Mouse (Mus musculus): ENCODE data around the gene Tnni3k. TPM values are rescaled to one million over a fixed set of nuclear protein-coding genes. Genes with fewer than 3 reads are reported as not detected.

Tnni3k gene
- total and polyA plus RNA-seq, 3 experiments = 0.07 TPM; not detected in 2

- Histone ChIP-seq H3K79me2 (replicated peaks; ENCODE audit: control insufficient read depth, extremely low read depth, insufficient read depth, poor library complexity, severe bottlenecking) (no peaks in the 10 kb centered on the region), H3K4me2 (ENCODE audit: insufficient read depth, low read depth, poor library complexity, severe bottlenecking) (no peak overlapping the region), H3K27ac (ENCODE audit: insufficient read depth, low read depth) (no peak overlapping the region), H3K4me1 (ENCODE audit: control insufficient read depth in 1 of 2, insufficient read depth in 2 of 2) (peaks cover 0 to 9% of the 10 kb centered on the region in 2 experiments; a peak in 1 of 4 replicates), H3K27me3 (replicated peaks) (no peaks in the 10 kb centered on the region), H3K9ac (ENCODE audit: insufficient read depth, low read depth) (no peak overlapping the region), H3K36me3 (replicated peaks in 1 of 2; ENCODE audit: control insufficient read depth in 1 of 2, insufficient read depth in 1 of 2, low read length in 1 of 2) (no peaks in the 10 kb centered on the region), H3K4me3 (replicated peaks in 1 of 3; ENCODE audit: low read depth in 2 of 3, low read length in 2 of 3, poor library complexity in 1 of 3) (no peak overlapping the region), H3K9me3 (replicated peaks; ENCODE audit: low read length) (no peaks in the 10 kb centered on the region)
- no peak for DNase-seq (ENCODE audit: extremely low read depth)
- in situ Hi-C loops (cut with MboI; ENCODE audit: low pct_ligation_motif_present, low pct_unique_long_range_greater_than_20kb, low sequenced_read_pairs) (no loop called here), dilution Hi-C loops (cut with MboI; ENCODE audit: extremely low pct_ligation_motif_present, extremely low pct_unique_long_range_greater_than_20kb, low sequenced_read_pairs) (no loop called here)
- TF ChIP-seq TCF12 (IDR thresholded peaks at IDR 0.05; ENCODE audit: low read depth, low read length) (no peak), UBTF (IDR thresholded peaks at IDR 0.05; ENCODE audit: low read depth, low read length) (no peak), CHD1 (IDR thresholded peaks at IDR 0.05; ENCODE audit: low read depth, low read length) (no peak), MAZ (IDR thresholded peaks at IDR 0.05; ENCODE audit: low read depth, low read length) (no peak), POLR2A (IDR thresholded peaks at IDR 0.05; ENCODE audit: low read depth, low read length) (no peak), NRF1 (IDR thresholded peaks at IDR 0.05; ENCODE audit: low read depth, low read length) (no peak), IRF4 (IDR thresholded peaks at IDR 0.05; ENCODE audit: low read depth, low read length) (no peak), CTCF (conservative IDR thresholded peaks at IDR 0.05 in 1 of 2, IDR thresholded peaks at IDR 0.05 in 1 of 2; ENCODE audit: low read depth in 2 of 2, low read length in 2 of 2) (no peak), PAX5 (IDR thresholded peaks at IDR 0.05; ENCODE audit: low read length) (no peak), MEF2A (IDR thresholded peaks at IDR 0.05; ENCODE audit: borderline replicate concordance, low read depth, low read length) (no peak), MXI1 (IDR thresholded peaks at IDR 0.05; ENCODE audit: low read depth, low read length) (no peak), ELF1 (IDR thresholded peaks at IDR 0.05; ENCODE audit: low read depth, low read length) (no peak), ZC3H11A (IDR thresholded peaks at IDR 0.05; ENCODE audit: low read depth, low read length) (no peak), RCOR1 (conservative IDR thresholded peaks at IDR 0.05; ENCODE audit: low read depth, low read length) (no peak)
Measured at GRCm38 (mm10) chr3:154815606-154816005, 239.6 kb downstream of the Tnni3k start.

GRCm38 (mm10) chr3:154812893-154813292 lies 242.3 kb downstream of the Tnni3k start:
- DNase-seq (ENCODE audit: extremely low read depth) = peak; percentile 75
- dilution Hi-C loops (cut with MboI; ENCODE audit: extremely low pct_ligation_motif_present, extremely low pct_unique_long_range_greater_than_20kb, low sequenced_read_pairs) (no loop called here), in situ Hi-C loops (cut with MboI; ENCODE audit: low pct_ligation_motif_present, low pct_unique_long_range_greater_than_20kb, low sequenced_read_pairs) (no loop called here)
- Histone ChIP-seq H3K4me2 (ENCODE audit: insufficient read depth, low read depth, poor library complexity, severe bottlenecking) (no peak overlapping the region), H3K4me3 (replicated peaks in 1 of 3; ENCODE audit: low read depth in 2 of 3, low read length in 2 of 3, poor library complexity in 1 of 3) (no peak overlapping the region), H3K4me1 (ENCODE audit: control insufficient read depth in 1 of 2, insufficient read depth in 2 of 2) (peaks cover 0 to 9% of the 10 kb centered on the region in 2 experiments; a peak in 1 of 4 replicates), H3K27me3 (replicated peaks) (no peaks in the 10 kb centered on the region), H3K9me3 (replicated peaks; ENCODE audit: low read length) (no peaks in the 10 kb centered on the region), H3K27ac (ENCODE audit: insufficient read depth, low read depth) (no peak overlapping the region), H3K36me3 (replicated peaks in 1 of 2; ENCODE audit: control insufficient read depth in 1 of 2, insufficient read depth in 1 of 2, low read length in 1 of 2) (no peaks in the 10 kb centered on the region), H3K9ac (ENCODE audit: insufficient read depth, low read depth) (no peak overlapping the region), H3K79me2 (replicated peaks; ENCODE audit: control insufficient read depth, extremely low read depth, insufficient read depth, poor library complexity, severe bottlenecking) (no peaks in the 10 kb centered on the region)
- TF ChIP-seq ZC3H11A (IDR thresholded peaks at IDR 0.05; ENCODE audit: low read depth, low read length) = no peak
- TF ChIP-seq IRF4 (IDR thresholded peaks at IDR 0.05; ENCODE audit: low read depth, low read length) = no peak
- TF ChIP-seq SIN3A (IDR thresholded peaks at IDR 0.05; ENCODE audit: low read length) = no peak
- no peak for TF ChIP-seq MYC (IDR thresholded peaks at IDR 0.05; ENCODE audit: low read depth, low read length)
- TF ChIP-seq PAX5 (IDR thresholded peaks at IDR 0.05; ENCODE audit: low read length) = no peak
- TF ChIP-seq MAX (IDR thresholded peaks at IDR 0.05; ENCODE audit: low read length) = no peak
- no peak for TF ChIP-seq CHD2 (IDR thresholded peaks at IDR 0.05; ENCODE audit: low read length)
- TF ChIP-seq CHD1 (IDR thresholded peaks at IDR 0.05; ENCODE audit: low read depth, low read length) = no peak
- TF ChIP-seq MEF2A (IDR thresholded peaks at IDR 0.05; ENCODE audit: borderline replicate concordance, low read depth, low read length) = no peak
- no peak for TF ChIP-seq EP300 (IDR thresholded peaks at IDR 0.05; ENCODE audit: low read length)
- TF ChIP-seq ZMIZ1 (IDR thresholded peaks at IDR 0.05; ENCODE audit: low read depth, low read length) = no peak
- TF ChIP-seq ELF1 (IDR thresholded peaks at IDR 0.05; ENCODE audit: low read depth, low read length) = no peak
- TF ChIP-seq UBTF (IDR thresholded peaks at IDR 0.05; ENCODE audit: low read depth, low read length) = no peak
- TF ChIP-seq USF2 (conservative IDR thresholded peaks at IDR 0.05; ENCODE audit: low read depth, low read length) = no peak
